Mouse (Mus musculus) layer of hippocampus, adult 18-20 months (tissue): ENCODE measurements around the gene Rundc3a. TPM values are rescaled to one million over a fixed set of nuclear protein-coding genes. Genes with fewer than 3 reads are reported as not detected.
A peak's percentile ranks its signal among the peaks of the same experiment; 100 is the strongest.
"Not testable (repeated sequence)": the region's sequence is repeated elsewhere in the genome, so short reads cannot be mapped to it uniquely, and the experiment has no call there.

Source experiments
- DNase-seq, 2 experiments: peaks; one replicate each; pipeline ENCODE4 v3.0.0; 2022; ENCODE audit warnings: low spot score in 2 of 2
- total RNA-seq, 2 experiments: library from RNA; stranded (reverse); gene quantifications; 2 replicates each; pipeline ENCODE4 v1.2.3; 2021

Rundc3a gene
- total RNA-seq, 2 experiments from 2014 or later: 489 to 499 TPM

DNA sequence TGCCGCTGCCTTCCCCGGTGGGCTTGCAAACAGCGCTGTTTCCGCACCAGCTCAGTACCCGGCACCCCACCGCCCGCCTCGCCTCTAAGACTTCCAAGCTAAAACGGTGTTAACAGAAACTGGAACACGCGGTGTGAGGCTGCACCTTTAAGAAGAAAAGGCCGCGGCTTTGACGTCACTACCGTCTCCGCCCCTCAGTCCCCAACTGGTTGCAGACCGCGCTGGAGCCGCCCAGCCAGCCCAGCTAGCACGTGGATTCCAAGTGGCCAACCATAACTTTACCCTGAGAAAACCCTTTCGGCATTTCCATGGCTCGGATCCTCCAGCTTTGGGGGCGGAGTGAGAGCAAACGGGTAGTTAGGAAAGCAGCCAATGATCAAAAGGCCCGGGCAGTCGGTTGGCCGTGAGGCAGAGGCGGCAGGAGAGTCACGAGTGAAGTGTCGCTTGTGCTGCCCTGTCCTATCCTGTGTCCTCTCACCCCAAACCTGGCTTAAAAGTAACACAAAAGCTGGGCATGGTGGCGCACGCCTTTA is 15.2 kb downstream of the Rundc3a start:
- DNase-seq: peak; percentile 95 to 98

GRCm38 (mm10) chr11:102408888-102409794 is 15.9 kb downstream of the Rundc3a start:
- no peak for DNase-seq

DNA sequence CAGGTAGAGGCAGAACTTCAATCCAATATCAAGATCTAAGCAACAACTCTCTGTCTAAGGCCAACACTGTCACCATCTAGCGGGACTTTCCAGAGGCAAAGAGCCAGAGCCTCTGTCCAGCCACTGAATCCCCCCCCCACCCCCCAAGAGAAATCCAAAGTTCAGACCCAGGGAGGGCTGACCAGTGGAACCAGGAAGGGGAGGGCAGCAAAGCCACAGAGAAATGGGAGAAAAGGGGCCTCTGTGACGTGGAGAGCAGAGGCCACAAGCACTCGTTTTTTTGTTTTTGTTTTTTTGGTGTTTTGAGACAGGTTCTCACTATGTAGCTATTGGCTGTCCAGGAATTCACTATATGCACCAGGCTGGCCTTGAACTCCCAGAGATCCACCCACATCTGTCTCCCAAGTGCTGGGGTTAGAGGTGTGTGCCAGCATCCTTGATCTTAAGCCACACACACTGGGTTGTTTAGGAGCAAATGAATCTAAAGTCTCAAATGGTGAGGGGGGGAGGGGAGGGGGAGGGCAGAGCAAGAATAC is 16.7 kb downstream of the Rundc3a start:
- DNase-seq: no peak

- not testable (repeated sequence) for DNase-seq
These were observed 17.1 kb downstream of the Rundc3a start for GRCm38 (mm10) chr11:102410345-102410744.

DNA sequence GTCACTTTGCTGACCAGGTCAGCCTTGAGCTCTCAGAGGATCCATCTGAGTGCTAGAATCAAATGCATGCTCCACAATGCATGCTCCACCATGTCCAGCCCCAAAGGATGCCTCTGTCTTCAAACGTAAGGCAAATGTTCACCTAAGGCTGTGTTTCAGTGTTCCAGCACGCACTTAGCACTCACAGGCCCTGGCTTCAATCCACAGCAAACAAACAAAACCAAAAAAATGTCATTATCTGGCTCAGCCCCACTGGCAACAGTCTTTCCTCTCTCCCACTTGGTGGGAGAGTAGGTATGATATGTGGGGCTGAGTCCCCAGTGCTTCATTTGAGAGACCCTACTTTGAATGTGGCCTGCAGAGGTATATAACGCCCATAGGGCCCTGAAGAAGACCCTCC is 17.9 kb downstream of the Rundc3a start:
- no peak for DNase-seq

DNA sequence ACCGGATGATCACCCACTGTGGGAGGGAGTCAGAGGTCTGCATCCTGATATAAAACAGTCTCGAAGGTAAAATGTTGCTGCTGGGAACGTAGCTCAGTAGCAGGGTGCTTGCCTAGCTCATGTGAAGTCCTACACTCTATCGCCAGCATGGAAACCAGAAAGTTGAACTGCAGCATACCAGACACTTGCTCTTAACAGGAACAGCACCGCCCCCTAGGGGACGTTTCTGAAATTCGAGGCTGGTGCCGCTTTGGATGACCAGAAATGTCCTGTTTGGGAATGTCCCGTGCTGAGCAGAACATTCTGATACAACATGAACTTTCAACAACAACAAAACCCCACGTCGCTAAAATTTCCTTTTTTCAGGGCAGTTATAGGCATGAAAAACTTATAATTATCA is 18.5 kb downstream of the Rundc3a start:
- DNase-seq: peak; percentile 70 to 94

DNA sequence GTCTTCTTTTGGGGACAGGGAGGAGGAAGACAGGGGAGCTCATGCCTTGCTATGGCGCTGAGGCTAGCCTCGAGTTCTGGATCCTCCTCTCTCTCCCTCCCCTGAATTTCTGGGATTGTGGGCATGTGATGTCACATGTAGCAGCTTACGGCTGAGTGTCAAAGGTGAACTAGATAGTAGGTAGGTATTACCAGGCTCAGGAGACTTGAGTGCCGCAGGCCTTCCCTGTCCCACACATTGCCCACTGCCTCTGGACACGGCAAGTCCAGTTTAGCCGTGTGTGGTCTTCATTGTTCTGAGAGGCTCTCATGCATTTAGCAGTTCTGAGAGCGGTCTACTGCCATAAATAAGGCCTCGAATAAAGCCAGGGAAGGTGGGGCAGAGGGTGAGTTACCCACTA is 19.9 kb downstream of the Rundc3a start:
- no peak for DNase-seq

DNA sequence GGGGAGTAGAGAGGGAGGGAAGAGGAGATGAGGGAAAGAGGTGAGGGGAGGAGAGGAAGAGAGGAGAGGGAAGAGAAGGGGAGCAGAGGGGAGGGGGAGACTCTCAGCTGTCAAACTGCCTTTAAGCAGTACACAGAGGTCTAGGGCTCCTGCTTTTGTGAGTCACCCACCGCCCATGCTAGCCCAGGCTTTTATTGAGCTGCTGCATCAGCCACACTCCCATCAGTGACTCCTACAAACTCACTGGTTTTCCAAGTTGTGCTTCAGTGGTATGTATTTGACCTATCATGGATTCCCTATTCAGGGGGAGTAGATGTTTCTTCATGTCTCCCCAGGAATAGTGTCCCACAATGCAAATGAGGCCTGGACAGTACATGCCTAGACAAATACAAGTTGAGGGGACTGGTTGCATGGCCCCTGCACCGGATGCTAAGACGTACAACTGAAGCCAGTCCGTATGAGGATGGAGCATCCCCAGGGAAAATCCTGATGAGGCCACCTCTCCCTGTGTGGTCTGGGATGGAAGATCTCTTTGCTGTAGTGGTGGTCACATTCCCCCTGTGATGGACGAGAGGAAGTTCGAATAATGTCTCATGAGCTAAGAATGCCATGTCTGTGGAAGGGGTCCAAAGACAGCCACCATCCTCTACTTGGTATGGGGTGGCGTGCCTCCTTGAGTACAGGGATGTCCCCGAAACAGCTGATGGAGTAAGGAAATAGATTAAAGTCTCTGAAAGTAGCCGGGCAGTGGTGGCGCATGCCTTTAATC is 22.0 kb downstream of the Rundc3a start:
- DNase-seq: no peak

- DNase-seq: no peak
These were observed 24.0 kb downstream of the Rundc3a start for GRCm38 (mm10) chr11:102417160-102417559.

- DNase-seq: no peak
These were observed 25.7 kb downstream of the Rundc3a start for GRCm38 (mm10) chr11:102418887-102419286.

- DNase-seq: no peak
These were observed 28.4 kb downstream of the Rundc3a start for GRCm38 (mm10) chr11:102421559-102421958.

DNA sequence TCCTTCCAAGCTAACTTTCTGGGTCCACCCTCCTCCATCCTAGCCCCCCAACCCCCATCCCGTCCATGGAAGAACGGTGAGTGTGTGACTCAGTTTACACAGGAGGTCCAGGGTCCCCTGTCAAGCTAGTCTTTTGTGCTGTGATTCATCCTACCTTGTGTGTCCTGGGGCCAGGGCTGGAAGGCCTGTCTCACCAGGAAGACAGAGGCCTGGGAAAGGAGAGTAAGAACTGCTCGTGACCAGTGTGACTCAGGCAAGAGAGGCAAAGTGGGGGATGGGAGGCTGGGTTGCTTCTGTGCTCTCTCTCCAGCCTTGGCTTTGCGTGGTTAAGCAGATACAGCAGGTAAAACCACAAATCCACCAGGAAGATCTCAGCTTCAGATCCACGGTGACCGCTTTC is 31.5 kb downstream of the Rundc3a start:
- no peak for DNase-seq

- DNase-seq: no peak
These were observed 32.5 kb downstream of the Rundc3a start for GRCm38 (mm10) chr11:102425555-102426316.

GRCm38 (mm10) chr11:102428981-102429540 is 35.9 kb downstream of the Rundc3a start:
- DNase-seq: no peak

DNA sequence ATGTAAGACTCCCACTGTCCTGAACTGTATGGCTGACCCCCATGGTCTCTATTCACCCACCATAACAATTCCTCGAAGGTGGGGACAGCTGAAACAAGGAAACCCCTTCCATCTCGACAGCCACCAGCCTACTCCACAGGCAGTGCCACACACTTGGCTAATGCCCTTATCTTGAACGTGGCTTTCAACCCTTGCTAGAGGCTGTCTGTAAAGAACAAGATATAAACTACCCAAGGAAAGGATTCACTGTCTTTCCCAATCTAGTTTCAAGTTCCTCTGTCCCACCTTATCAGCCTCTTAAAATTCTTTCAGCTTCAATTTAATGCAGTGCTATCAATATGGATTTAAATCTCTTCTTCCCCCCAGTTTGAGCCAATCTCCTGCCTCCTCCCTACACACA is 36.3 kb downstream of the Rundc3a start:
- no peak for DNase-seq

GRCm38 (mm10) chr11:102430121-102431017 is 37.2 kb downstream of the Rundc3a start, which contains the start of gene Grn:
TSS of gene Grn (plus strand) at chr11:102430315.
- DNase-seq: peak; percentile 91 to 95

GRCm38 (mm10) chr11:102431018-102431645 is 37.9 kb downstream of the Rundc3a start:
- DNase-seq: peak; percentile 72 to 91

- no peak for DNase-seq
These were observed 38.5 kb downstream of the Rundc3a start for GRCm38 (mm10) chr11:102431728-102432114.
